Mouse (Mus musculus): ENCODE results near the gene Tbx10. TPM values are rescaled to one million over a fixed set of nuclear protein-coding genes. Genes with fewer than 3 reads are reported as not detected.
"Not testable (repeated sequence)": the region's sequence is repeated elsewhere in the genome, so short reads cannot be mapped to it uniquely, and the experiment has no call there.

Tbx10 gene
- polyA plus RNA-seq, 1 experiment from 2014 or later = not detected

- no peaks in the 10 kb centered on the region for H3K27me3 ChIP-seq (replicated peaks)
- 57% methylated on average over 7 of the region's 7 CpGs for WGBS
- H3K4me1 ChIP-seq (replicated peaks) = no peaks in the 10 kb centered on the region
- no peak overlapping the region for H3K9ac ChIP-seq
- H3K9me3 ChIP-seq (replicated peaks) = peaks cover 16% of the 10 kb centered on the region
- no peak overlapping the region for H3K27ac ChIP-seq (ENCODE audit: poor library complexity, severe bottlenecking)
- H3K4me3 ChIP-seq = no peak overlapping the region
- no peaks in the 10 kb centered on the region for H3K36me3 ChIP-seq
- no peak overlapping the region for H3K4me2 ChIP-seq
- no peak for ATAC-seq (ENCODE audit: insufficient number of reproducible peaks, low FRiP score)
Measured at GRCm38 (mm10) chr19:4023185-4023584, 30.6 kb downstream of the Tbx10 start.

DNA sequence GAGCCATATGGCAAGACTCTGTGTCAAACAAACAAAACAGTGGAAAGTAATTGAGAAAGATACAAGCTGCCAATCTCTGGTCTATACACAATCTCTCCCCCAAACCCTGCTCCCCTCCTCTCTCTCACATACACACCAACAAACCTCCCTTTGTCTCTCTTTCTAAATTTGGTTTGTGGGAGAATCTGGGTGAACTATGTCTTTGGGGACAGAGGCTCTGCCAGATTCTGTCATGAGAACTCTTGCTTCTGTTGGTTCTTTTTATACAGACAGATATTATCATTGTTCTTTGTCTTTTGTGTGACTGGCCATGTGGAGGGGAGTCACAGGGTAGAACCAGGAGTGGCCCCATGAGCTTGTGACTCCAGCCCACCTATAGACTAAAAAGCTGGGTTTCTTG, 35.0 kb downstream of the Tbx10 start:
- Histone ChIP-seq H3K27ac (ENCODE audit: poor library complexity, severe bottlenecking) (no peak overlapping the region), H3K4me3 (no peak overlapping the region), H3K4me2 (no peak overlapping the region), H3K36me3 (no peaks in the 10 kb centered on the region), H3K4me1 (replicated peaks) (no peaks in the 10 kb centered on the region), H3K9me3 (replicated peaks) (peaks cover 16% of the 10 kb centered on the region), H3K27me3 (replicated peaks) (no peaks in the 10 kb centered on the region), H3K9ac (no peak overlapping the region)
- ATAC-seq (ENCODE audit: insufficient number of reproducible peaks, low FRiP score) = no peak

GRCm38 (mm10) chr19:4032668-4033067, 40.1 kb downstream of the Tbx10 start:
- no peak overlapping the region for H3K27ac ChIP-seq (ENCODE audit: poor library complexity, severe bottlenecking)
- peaks cover 13% of the 10 kb centered on the region for H3K36me3 ChIP-seq
- no peaks in the 10 kb centered on the region; the same call in 1 of the 2 replicates for H3K9me3 ChIP-seq (replicated peaks)
- H3K4me3 ChIP-seq = no peak overlapping the region
- no peak overlapping the region for H3K9ac ChIP-seq
- WGBS = 41% methylated on average over 7 of the region's 7 CpGs
- no peaks in the 10 kb centered on the region for H3K27me3 ChIP-seq (replicated peaks)
- H3K4me2 ChIP-seq = no peak overlapping the region
- H3K4me1 ChIP-seq (replicated peaks) = peaks cover 10% of the 10 kb centered on the region
- no peak for ATAC-seq (ENCODE audit: insufficient number of reproducible peaks, low FRiP score)

DNA sequence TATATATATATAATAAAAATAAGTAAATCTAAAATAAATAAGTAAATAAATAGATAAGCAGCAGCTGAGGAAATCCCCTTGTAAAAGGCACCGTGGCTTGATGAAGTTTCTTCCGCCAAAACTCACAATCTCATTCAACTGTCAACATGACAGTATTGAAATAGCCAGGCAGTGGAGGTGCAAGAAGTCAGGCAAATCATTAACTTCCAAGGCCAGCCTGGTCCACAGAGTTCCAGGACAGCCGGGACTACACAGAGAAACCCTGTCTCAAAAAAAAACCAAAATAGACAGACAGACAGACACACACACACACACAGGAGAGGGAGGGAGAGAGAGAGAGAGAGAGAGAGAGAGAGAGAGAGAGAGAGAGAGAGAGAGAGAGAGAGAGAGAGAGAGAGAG, 40.7 kb downstream of the Tbx10 start:
- Histone ChIP-seq H3K27ac (ENCODE audit: poor library complexity, severe bottlenecking) (no peak overlapping the region), H3K4me2 (no peak overlapping the region), H3K9me3 (replicated peaks) (no peaks in the 10 kb centered on the region; the same call in 1 of the 2 replicates), H3K36me3 (peaks cover 13% of the 10 kb centered on the region), H3K9ac (no peak overlapping the region), H3K4me1 (replicated peaks) (peaks cover 13% of the 10 kb centered on the region), H3K27me3 (replicated peaks) (no peaks in the 10 kb centered on the region), H3K4me3 (no peak overlapping the region)
- no peak for ATAC-seq (ENCODE audit: insufficient number of reproducible peaks, low FRiP score)
- WGBS = 70% methylated on average over 3 of the region's 3 CpGs

DNA sequence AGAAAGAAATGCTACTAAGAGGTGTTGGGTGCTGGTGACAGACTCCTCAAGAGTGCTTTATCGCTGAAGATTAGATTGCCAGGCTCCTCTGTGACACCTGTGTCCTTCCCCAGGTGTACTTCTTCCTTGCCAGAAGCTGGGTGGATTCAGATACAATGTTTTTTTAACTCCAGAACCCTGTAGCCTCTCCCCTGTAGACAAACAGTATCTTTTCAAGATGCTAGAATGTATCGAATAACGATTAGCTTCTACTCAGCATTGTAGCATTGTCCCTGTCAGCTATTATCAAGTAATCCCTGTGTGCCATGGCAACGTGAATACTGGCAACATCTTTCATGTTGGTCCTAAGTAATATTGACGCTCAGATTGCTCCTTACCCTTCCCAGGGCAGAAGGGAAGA, 41.2 kb downstream of the Tbx10 start:
- H3K27me3 ChIP-seq (replicated peaks) = no peaks in the 10 kb centered on the region
- H3K27ac ChIP-seq (ENCODE audit: poor library complexity, severe bottlenecking) = no peak overlapping the region
- H3K4me3 ChIP-seq = no peak overlapping the region
- peaks cover 13% of the 10 kb centered on the region for H3K36me3 ChIP-seq
- no peak overlapping the region for H3K4me2 ChIP-seq
- no peak overlapping the region for H3K9ac ChIP-seq
- WGBS = 64% methylated on average over 5 of the region's 5 CpGs
- peaks cover 14% of the 10 kb centered on the region for H3K4me1 ChIP-seq (replicated peaks)
- no peaks in the 10 kb centered on the region for H3K9me3 ChIP-seq (replicated peaks)
- no peak for ATAC-seq (ENCODE audit: insufficient number of reproducible peaks, low FRiP score)

GRCm38 (mm10) chr19:4036327-4037045, 43.9 kb downstream of the Tbx10 start:
- Histone ChIP-seq H3K4me2 (peak overlapping the region; percentile 28), H3K4me1 (replicated peaks) (peaks cover 14% of the 10 kb centered on the region), H3K9me3 (replicated peaks) (no peaks in the 10 kb centered on the region), H3K4me3 (no peak overlapping the region), H3K9ac (no peak overlapping the region), H3K36me3 (peaks cover 13% of the 10 kb centered on the region), H3K27me3 (replicated peaks) (no peaks in the 10 kb centered on the region), H3K27ac (ENCODE audit: poor library complexity, severe bottlenecking) (no peak overlapping the region)
- ATAC-seq (ENCODE audit: insufficient number of reproducible peaks, low FRiP score) = no peak
- WGBS = 81% methylated on average over 12 of the region's 12 CpGs

GRCm38 (mm10) chr19:4037154-4037787, 44.7 kb downstream of the Tbx10 start:
- H3K27ac ChIP-seq (ENCODE audit: poor library complexity, severe bottlenecking) = peak overlapping the region; percentile 76
- peak overlapping the region; percentile 87 for H3K9ac ChIP-seq
- peak overlapping the region; percentile 76 for H3K4me2 ChIP-seq
- WGBS = 34% methylated on average over 8 of the region's 8 CpGs
- ATAC-seq (ENCODE audit: insufficient number of reproducible peaks, low FRiP score) = peak; percentile 16
- peaks cover 13% of the 10 kb centered on the region for H3K36me3 ChIP-seq
- peak overlapping the region; percentile 77 for H3K4me3 ChIP-seq
- peaks cover 14% of the 10 kb centered on the region for H3K4me1 ChIP-seq (replicated peaks)
- H3K9me3 ChIP-seq (replicated peaks); H3K27me3 ChIP-seq (replicated peaks): not testable (repeated sequence)

DNA sequence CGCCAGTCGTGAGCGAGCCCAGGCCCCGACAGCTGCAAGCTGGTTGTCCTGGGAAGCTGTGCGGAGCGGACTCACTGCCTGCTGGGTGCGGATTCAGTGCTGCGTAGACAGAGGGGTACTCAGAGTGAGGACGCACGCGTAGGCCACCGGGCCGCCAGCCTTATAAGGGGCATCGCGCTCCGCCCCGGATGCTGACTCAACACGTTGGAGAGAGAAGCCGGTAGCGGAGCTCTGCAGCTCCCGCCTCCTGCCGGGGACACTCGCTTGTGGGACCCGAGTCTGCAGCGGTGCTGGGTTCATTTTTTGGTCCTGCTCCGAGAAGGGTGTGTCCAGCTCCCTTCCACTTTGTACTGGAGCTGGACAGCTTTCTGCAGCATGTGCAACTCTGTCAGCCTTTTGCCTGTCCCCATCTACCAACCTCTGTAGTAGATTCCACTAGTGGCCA, 45.3 kb downstream of the Tbx10 start, which contains the start of gene Gstp1:
Gene Gstp1 (minus strand): TSS at position 198 of the 445 bp plus-strand sequence.
- peak within 1 kb of the TSS; percentile 76 for H3K4me2 ChIP-seq
- ATAC-seq (ENCODE audit: insufficient number of reproducible peaks, low FRiP score) = peak; percentile 90
- H3K4me3 ChIP-seq = peak within 1 kb of the TSS; percentile 77
- no peaks in the 10 kb centered on the region for H3K27me3 ChIP-seq (replicated peaks)
- H3K9me3 ChIP-seq (replicated peaks) = no peaks in the 10 kb centered on the region
- under 1% methylated on average over 26 of the region's 26 CpGs for WGBS
- H3K9ac ChIP-seq = peak within 1 kb of the TSS; percentile 87
- H3K36me3 ChIP-seq = peaks cover 13% of the 10 kb centered on the region
- peak within 1 kb of the TSS; percentile 76 for H3K27ac ChIP-seq (ENCODE audit: poor library complexity, severe bottlenecking)
- H3K4me1 ChIP-seq (replicated peaks) = peaks cover 14% of the 10 kb centered on the region

DNA sequence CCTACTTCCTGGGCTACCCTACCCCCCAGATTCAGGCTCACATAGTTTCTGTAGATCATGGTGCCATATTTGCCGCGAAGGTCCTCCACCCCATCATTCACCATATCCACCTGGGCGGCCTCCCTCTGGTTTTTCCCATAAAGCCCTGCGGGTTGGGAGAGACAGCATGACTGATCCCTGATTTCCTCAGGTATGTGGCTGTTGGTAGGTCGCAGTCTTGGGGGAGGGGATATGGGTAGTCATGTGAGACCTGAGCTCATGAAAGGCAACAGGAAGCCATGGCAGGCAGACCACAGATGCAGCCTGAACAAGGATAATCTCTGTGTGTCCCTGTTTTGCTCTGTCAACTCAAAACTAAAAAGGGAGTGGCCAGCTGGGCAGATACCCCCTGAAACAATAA, 48.4 kb downstream of the Tbx10 start:
- H3K9me3 ChIP-seq (replicated peaks); H3K9ac ChIP-seq; ATAC-seq (ENCODE audit: insufficient number of reproducible peaks, low FRiP score); H3K27me3 ChIP-seq (replicated peaks); H3K27ac ChIP-seq (ENCODE audit: poor library complexity, severe bottlenecking); H3K36me3 ChIP-seq; H3K4me2 ChIP-seq; H3K4me3 ChIP-seq: not testable (repeated sequence)
- 80% methylated on average over 5 of the region's 5 CpGs for WGBS
- peaks cover 17% of the 10 kb centered on the region for H3K4me1 ChIP-seq (replicated peaks)

GRCm38 (mm10) chr19:4041500-4041899, 48.9 kb downstream of the Tbx10 start:
- H3K4me3 ChIP-seq; H3K36me3 ChIP-seq; H3K9me3 ChIP-seq (replicated peaks); H3K4me2 ChIP-seq; H3K27me3 ChIP-seq (replicated peaks); H3K9ac ChIP-seq; ATAC-seq (ENCODE audit: insufficient number of reproducible peaks, low FRiP score); H3K27ac ChIP-seq (ENCODE audit: poor library complexity, severe bottlenecking): not testable (repeated sequence)
- H3K4me1 ChIP-seq (replicated peaks) = peaks cover 15% of the 10 kb centered on the region
- WGBS = 85% methylated on average over 4 of the region's 4 CpGs

GRCm38 (mm10) chr19:4042124-4042523, 49.6 kb downstream of the Tbx10 start:
- Histone ChIP-seq H3K9ac (no peak overlapping the region), H3K9me3 (replicated peaks) (no peaks in the 10 kb centered on the region), H3K4me1 (replicated peaks) (peaks cover 17% of the 10 kb centered on the region), H3K27me3 (replicated peaks) (no peaks in the 10 kb centered on the region), H3K4me3 (no peak overlapping the region), H3K36me3 (no peaks in the 10 kb centered on the region), H3K27ac (ENCODE audit: poor library complexity, severe bottlenecking) (no peak overlapping the region), H3K4me2 (no peak overlapping the region)
- 69% methylated on average over 14 of the region's 14 CpGs for WGBS
- ATAC-seq (ENCODE audit: insufficient number of reproducible peaks, low FRiP score) = no peak
